Mouse (Mus musculus) testis, postnatal 14 days (tissue): ENCODE measurements around the gene Bcl6b.

Source experiments
- DNase-seq: peaks from one replicate; pipeline ENCODE4 v3.0.0; 2021; ENCODE audit warnings: low spot score

The Bcl6b gene

DNA sequence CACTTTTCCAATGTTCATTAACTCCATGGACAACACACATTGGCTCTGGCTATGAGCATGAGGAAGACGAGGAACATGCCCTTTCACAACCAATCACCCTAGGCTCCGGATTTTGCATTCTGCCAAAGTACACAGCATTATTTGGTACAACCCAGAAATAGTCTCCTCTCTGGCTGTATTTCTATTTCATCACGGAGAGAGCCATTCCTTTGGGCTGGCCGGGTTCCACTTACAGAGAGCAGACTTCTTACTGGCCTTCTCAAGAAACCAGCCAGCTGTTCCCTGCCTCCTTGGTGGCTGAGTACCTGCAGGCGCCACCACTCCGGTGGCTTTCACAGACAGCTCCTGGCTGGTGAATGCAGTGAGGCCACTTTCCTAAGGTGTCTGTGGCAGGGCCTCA lies 17.2 kb downstream of the Bcl6b start, which contains the start of gene Slc16a11:
Gene Slc16a11 (plus strand): TSS at position 330 of the 400 bp plus-strand sequence.
- no peak for DNase-seq

- DNase-seq: no peak
Measured at GRCm38 (mm10) chr11:70211972-70212371, 17.6 kb downstream of the Bcl6b start.

DNA sequence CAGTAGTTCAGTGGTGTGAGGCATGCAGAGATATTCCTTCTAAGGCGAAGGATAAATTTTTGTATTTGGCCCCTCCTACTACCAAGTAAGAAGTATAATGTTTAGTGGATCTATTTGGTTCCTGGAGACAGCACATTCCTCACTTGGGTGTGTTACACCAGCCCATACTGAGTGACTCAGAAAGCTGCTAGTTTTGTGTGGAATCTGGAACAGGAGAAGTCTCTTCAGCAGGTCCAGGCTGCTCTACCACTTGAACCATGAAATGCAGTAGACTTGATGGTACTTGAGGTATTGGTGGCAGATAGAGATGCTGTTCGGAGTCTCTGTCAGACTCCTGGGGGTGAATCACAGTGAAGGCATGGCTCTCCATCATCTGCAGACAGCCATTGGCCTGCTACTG lies 18.9 kb downstream of the Bcl6b start:
- no peak for DNase-seq

DNA sequence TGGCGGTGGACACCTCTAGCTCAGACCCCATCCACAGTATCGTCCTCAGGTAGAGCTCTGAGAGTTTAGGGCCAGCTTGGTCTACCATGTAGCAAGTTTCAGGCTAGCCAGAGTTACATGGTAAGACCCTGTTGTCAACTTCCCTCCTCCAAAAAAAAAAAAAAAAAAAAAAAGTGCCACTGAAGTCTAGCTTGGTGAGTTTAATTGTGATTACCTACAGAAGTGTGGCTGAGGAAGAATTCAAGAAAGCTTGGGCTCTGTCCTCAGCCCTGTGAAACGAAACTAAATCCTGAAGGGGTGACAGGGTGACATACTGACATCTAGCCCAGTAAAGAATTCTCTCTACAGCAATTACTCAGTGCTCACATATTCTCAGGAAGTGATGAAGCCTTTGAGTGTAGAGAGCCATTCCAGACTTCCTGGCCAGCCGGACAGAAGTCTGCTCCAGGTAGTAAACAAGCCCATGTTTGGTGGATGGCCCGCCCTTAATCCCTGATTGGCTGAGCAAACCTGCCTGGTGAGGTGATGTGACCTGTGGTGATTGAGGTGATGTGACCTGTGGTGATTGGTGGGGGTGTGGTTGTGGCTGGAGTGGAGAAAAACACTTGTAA lies 20.7 kb downstream of the Bcl6b start:
- no peak for DNase-seq

- no peak for DNase-seq
Measured at GRCm38 (mm10) chr11:70207283-70207682, 22.3 kb downstream of the Bcl6b start.

GRCm38 (mm10) chr11:70206801-70207200 lies 22.8 kb downstream of the Bcl6b start:
- no peak for DNase-seq

DNA sequence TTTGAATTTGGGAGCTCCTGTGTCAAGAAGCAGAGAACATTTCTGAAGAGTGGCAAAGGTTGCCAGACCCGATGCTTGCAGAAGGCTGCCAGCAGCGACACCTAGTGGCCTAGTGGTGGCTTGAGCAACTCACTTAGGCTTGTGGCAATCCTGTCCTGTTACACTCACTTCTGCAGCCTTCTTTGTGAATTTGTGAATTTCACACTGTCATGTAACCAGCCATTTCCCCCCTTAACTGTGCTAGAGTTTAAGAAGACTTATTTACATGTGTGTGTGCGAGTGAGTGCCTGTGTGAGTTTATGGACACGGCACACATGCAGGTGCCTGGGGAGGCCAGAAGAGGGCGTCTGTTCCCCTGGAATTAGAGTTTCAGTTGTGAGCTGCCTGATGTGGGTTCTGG lies 27.9 kb downstream of the Bcl6b start:
- peak; percentile 67 for DNase-seq

- no peak for DNase-seq
Measured at GRCm38 (mm10) chr11:70200036-70200608, 29.5 kb downstream of the Bcl6b start.

- no peak for DNase-seq
Measured at GRCm38 (mm10) chr11:70199107-70199506, 30.5 kb downstream of the Bcl6b start.

- DNase-seq: no peak
Measured at GRCm38 (mm10) chr11:70198332-70198731, 31.3 kb downstream of the Bcl6b start.

GRCm38 (mm10) chr11:70193354-70194285 lies 36.0 kb downstream of the Bcl6b start:
- peak; percentile 77 for DNase-seq

- DNase-seq: no peak
Measured at GRCm38 (mm10) chr11:70192157-70192556, 37.4 kb downstream of the Bcl6b start.

DNA sequence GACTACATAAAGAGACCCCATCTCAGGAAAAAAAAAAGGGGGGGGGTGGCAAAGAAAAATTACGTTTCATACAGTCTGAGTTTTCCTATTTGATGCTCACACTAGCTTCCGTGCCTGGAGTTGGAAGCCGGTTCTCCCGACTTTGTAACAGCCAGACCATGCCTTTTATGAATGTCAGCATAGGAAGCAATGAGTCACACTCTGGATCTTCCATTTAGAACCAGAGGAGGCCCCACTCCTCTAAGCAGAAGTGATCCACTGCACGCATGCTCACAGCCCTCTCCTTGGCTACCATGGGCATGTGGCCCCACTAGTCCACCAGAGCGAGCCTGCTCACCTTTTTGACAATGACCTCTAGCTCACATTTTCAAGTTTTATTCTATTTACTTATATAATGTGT lies 38.4 kb downstream of the Bcl6b start:
- DNase-seq: no peak

DNA sequence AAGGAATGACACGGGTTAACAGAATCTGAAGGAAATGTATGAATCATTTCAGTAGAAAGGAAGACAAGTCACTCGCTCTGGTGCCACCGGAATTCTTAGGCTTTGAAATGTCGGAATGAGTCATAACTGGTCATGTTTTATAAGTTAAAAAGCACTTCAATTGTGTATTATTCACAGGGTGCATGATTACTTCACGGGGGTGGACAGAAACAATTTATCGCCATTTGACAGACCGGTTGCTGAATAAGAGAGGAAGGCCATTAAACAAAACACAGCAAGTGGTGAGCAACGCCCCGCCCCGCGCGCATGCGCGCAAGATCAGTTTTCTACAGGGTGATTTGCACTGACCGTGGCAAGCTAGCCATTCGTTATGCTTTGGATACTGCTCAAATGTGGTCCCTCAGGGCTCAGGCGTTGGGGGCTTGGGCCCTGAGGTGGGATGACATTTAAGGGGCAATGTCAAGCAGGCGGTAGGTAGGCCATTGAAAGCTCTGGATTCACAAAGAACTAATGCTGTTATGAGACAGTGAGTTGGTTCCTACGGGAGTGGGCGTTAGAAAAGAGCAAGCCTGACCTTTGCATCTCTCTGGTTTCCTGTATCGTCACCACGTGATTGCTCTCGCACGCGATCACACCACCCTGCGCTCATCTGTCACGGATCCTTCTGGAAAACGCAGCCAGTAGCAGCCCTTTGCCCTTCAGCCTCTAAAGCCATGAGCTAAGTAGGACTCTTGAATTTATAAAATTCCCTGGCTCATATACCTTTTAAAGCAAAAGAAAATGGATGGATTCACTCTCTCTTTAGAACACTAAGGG lies 40.1 kb downstream of the Bcl6b start:
- no peak for DNase-seq

DNA sequence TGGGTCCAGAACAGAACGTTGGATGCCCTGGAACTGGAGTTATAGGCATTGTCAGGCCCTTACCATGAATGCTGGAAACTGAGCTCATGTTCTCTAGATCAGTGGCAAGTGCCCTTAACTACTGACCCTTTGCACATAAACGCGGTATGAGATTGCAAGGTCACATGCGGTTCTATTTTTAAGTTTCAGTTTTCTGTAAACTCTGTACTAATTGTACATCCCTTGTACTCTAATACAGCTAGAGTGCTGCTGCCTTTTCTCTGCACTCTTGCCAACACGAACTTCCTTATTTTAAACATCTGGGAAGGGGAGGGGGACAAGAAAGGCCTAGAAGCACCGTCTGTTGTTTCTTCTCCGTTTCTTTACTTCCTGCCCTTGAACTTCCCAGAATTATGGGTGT lies 44.5 kb downstream of the Bcl6b start:
- no peak for DNase-seq

- no peak for DNase-seq
Measured at GRCm38 (mm10) chr11:70180496-70180895, 49.1 kb downstream of the Bcl6b start.

- DNase-seq: no peak
Measured at GRCm38 (mm10) chr11:70179401-70179800, 50.2 kb downstream of the Bcl6b start.

DNA sequence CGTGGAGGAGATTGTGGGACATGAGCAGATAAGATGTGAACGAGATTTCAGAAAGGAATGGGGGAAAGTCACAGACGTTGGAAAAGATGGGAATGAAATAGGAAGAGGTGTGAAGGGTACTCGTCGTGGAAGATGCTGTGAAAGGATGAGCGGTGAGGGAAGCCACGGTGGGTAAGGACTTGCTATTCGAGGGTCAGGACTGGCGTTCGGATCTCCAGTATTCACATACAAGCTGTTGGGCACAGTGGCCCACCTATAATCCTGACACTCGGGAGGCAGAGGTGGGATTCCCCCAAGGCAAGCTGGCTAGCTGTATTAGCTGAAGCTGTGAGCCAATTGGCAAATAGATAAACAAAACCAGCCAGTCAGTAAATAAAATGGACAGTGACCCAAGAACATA lies 50.8 kb downstream of the Bcl6b start:
- no peak for DNase-seq

DNA sequence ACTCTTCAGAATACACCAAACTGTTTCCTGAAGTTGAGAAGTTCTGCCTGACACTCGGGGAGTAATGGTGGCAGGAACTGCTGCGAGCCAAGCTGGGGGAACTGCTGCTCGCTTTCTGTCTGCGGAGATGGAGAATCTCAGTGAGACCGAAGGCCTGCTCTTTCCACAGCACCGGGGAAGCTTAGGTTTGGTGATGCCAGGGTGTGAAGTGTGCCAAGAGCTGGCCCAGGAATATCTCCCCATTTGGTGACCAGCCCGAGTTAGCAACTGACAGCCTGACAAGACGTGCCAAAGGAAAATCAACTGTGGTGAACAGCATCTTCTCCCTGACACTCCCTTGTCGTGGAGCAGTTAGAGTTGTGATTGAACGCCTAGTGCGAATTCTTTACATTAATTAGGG lies 51.3 kb downstream of the Bcl6b start:
- no peak for DNase-seq

DNA sequence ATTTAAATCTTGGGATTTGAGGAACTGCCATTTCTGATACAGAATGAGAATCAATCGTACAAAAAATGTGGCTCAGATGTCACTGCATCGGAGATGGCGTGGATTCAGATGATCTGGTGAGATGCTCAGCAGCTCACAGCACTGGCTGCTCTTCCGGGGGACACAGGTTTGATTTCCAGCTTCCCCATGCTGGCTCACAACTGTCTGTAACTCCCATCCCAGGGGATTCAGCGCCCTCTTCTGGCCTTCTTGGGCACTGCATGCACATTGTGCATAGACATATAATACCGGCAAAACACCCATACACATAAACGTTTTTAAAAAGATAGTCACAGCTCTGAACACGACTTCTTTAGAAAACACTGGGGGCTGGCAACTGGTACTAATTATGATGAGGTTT lies 52.0 kb downstream of the Bcl6b start:
- peak; percentile 48 for DNase-seq

GRCm38 (mm10) chr11:70174491-70174890 lies 55.1 kb downstream of the Bcl6b start:
- DNase-seq: no peak
